Mouse (Mus musculus) limb, embryonic 12.5 days (tissue): ENCODE data around the gene Iqgap3. TPM values are rescaled to one million over a fixed set of nuclear protein-coding genes. Genes with fewer than 3 reads are reported as not detected.

Experiments
- ATAC-seq: fragments of 200-750 bp; cut with Nextera tagmentation; 2 replicates; pipeline ENCODE4 v1.8.0; 2017; ENCODE audit warnings: low read depth, moderate TSS enrichment; ENCODE audit not compliant: insufficient number of reproducible peaks, insufficient read depth, low FRiP score, low TSS enrichment
- H3K27ac ChIP-seq: fragments of 300-500 bp; sonication (generic); 2 replicates; pipeline ENCODE4 v1.5.1; 2016; ENCODE audit warnings: mild to moderate bottlenecking, moderate library complexity
- H3K27me3 ChIP-seq: fragments of 300-500 bp; sonication (generic); 2 replicates; pipeline ENCODE4 v1.6.1; 2016; ENCODE audit warnings: mild to moderate bottlenecking, moderate library complexity
- H3K36me3 ChIP-seq: fragments of 300-500 bp; sonication (generic); 2 replicates; pipeline ENCODE4 v1.6.1; 2016; ENCODE audit warnings: mild to moderate bottlenecking, moderate library complexity
- H3K4me1 ChIP-seq: fragments of 300-500 bp; sonication (generic); replicated peaks from 2 replicates; pipeline ENCODE4 v1.6.1; 2016
- H3K4me2 ChIP-seq: fragments of 300-500 bp; sonication (generic); 2 replicates; pipeline ENCODE4 v1.6.1; 2016; ENCODE audit warnings: mild to moderate bottlenecking, moderate library complexity
- H3K4me3 ChIP-seq: fragments of 300-500 bp; sonication (generic); replicated peaks from 2 replicates; pipeline ENCODE4 v1.5.1; 2016; ENCODE audit warnings: mild to moderate bottlenecking
- H3K9ac ChIP-seq: fragments of 300-500 bp; sonication (generic); replicated peaks from 2 replicates; pipeline ENCODE4 v1.6.1; 2016; ENCODE audit warnings: mild to moderate bottlenecking, moderate library complexity
- H3K9me3 ChIP-seq: fragments of 300-500 bp; sonication (generic); 2 replicates; pipeline ENCODE4 v1.6.1; 2016; ENCODE audit warnings: mild to moderate bottlenecking, moderate library complexity
- WGBS: fragments of 180-500 bp; shearing (Covaris S2); methylation state at CpG from one replicate; pipeline ENCODE4 v1.1.7; 2016; 5-methylcytosine and 5-hydroxymethylcytosine counted together
- polyA plus RNA-seq: library from polyadenylated mRNA; unstranded; fragments of >200 nt; fragmentation: Nextera tagmentation; extraction: Ambion mirVana; gene quantifications from 2 replicates; pipeline ENCODE4 v1.2.1, GENCODE M21; 2016

Iqgap3 gene
- polyA plus RNA-seq, 1 experiment from 2014 or later: 24.3 TPM

DNA sequence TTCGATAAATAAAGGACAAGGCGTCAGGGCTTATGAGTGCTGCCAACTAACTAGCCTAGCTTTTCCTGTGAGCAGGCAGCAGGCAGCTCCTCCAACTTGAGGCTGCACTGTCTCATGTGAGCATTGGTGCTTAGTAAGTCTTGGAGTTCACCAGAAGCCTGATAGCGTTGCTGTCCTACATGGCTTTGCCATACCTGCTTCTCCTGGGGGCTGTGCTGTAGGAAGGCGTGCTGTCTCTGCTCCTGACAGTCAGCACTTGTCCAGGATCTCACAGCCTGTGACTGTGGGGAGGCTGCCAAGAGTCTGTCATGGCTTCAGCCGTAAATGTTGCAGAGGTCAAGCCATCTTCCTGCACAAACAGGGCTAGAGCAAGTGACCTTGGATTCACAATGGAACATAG, 84.3 kb downstream of the Iqgap3 start:
- peaks cover 97% of the 10 kb centered on the region for H3K36me3 ChIP-seq
- H3K4me1 ChIP-seq: no peaks in the 10 kb centered on the region
- no peaks in the 10 kb centered on the region for H3K27me3 ChIP-seq
- no peak overlapping the region for H3K4me2 ChIP-seq
- no peak overlapping the region for H3K9ac ChIP-seq
- no peak overlapping the region for H3K4me3 ChIP-seq
- WGBS: 89% methylated on average over 5 of the region's 5 CpGs
- H3K27ac ChIP-seq: no peak overlapping the region
- no peaks in the 10 kb centered on the region for H3K9me3 ChIP-seq
- ATAC-seq: no peak

DNA sequence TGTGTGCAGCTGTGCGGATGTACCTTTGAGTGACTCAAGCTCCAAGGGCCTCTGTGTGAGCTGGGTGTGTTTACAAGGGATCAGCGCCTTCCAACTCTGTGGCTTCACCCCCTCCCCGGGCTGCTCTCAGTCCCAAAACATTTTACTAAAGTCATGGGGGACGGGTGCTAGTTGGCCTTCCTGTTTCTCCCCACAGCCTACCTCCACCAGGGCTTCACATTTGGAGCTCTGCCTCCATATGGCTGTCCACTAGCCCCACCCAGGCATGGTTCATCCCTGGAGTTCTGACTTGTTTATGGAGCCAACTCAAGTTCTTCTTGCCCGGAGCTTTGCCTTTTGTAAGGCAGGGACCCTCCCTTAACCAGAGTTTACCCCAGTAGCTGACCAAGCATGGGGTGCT, 88.6 kb downstream of the Iqgap3 start:
- H3K9ac ChIP-seq: no peak overlapping the region
- no peaks in the 10 kb centered on the region for H3K9me3 ChIP-seq
- H3K4me3 ChIP-seq: no peak overlapping the region
- no peaks in the 10 kb centered on the region for H3K27me3 ChIP-seq
- H3K4me1 ChIP-seq: no peaks in the 10 kb centered on the region
- WGBS: 86% methylated on average over 5 of the region's 5 CpGs
- no peak overlapping the region for H3K27ac ChIP-seq
- no peak for ATAC-seq
- H3K4me2 ChIP-seq: no peak overlapping the region
- peaks cover 93% of the 10 kb centered on the region for H3K36me3 ChIP-seq

Other genes starting within 250 kb of the Iqgap3 start
- gene Sh2d2a, start 235.2 kb upstream of the Iqgap3 start, polyA plus RNA-seq: not detected in 2 replicates
- gene Prcc, start 196.4 kb upstream of the Iqgap3 start, polyA plus RNA-seq: 15.8 and 16.2 TPM in 2 replicates
- 286 and 294 TPM in 2 replicates for gene Hdgf, start 175.7 kb upstream of the Iqgap3 start, polyA plus RNA-seq
- 80.4 and 85.9 TPM in 2 replicates for gene Mrpl24, start 162.5 kb upstream of the Iqgap3 start, polyA plus RNA-seq
- gene Isg20l2, start 151.7 kb upstream of the Iqgap3 start, polyA plus RNA-seq: 83.2 and 86.4 TPM in 2 replicates
- gene Rrnad1, start 151.3 kb upstream of the Iqgap3 start, polyA plus RNA-seq: 22.4 and 26.5 TPM in 2 replicates
- 614 and 667 TPM in 2 replicates for gene Crabp2, start 133.3 kb upstream of the Iqgap3 start, polyA plus RNA-seq
- gene Nes, start 110.9 kb upstream of the Iqgap3 start, polyA plus RNA-seq: 29.4 and 32.5 TPM in 2 replicates
- gene Bcan, start 81.7 kb upstream of the Iqgap3 start, polyA plus RNA-seq: 0.13 and 0.65 TPM in 2 replicates
- 0.10 and 0.12 TPM in 2 replicates for gene Hapln2, start 54.4 kb upstream of the Iqgap3 start, polyA plus RNA-seq
- 30.8 and 31.1 TPM in 2 replicates for gene Gpatch4, start 38.9 kb upstream of the Iqgap3 start, polyA plus RNA-seq
- 179 and 185 TPM in 2 replicates for gene Naxe, start 23.5 kb upstream of the Iqgap3 start, polyA plus RNA-seq
- not detected in 2 replicates for gene Ttc24, start 3.7 kb upstream of the Iqgap3 start, polyA plus RNA-seq
- gene Mef2d, start 60.4 kb downstream of the Iqgap3 start, polyA plus RNA-seq: 12.1 and 14.3 TPM in 2 replicates
- 1.3 TPM in 2 replicates for gene Rhbg, start 172.7 kb downstream of the Iqgap3 start, polyA plus RNA-seq
- 0.25 TPM in 1 of 2 replicates, not detected in the other for gene Gm38392, start 205.2 kb downstream of the Iqgap3 start, polyA plus RNA-seq
- gene Tsacc, start 215.0 kb downstream of the Iqgap3 start, polyA plus RNA-seq: 13.5 and 14.3 TPM in 2 replicates
- 642 and 647 TPM in 2 replicates for gene Cct3, start 215.1 kb downstream of the Iqgap3 start, polyA plus RNA-seq
- gene Glmp, start 243.1 kb downstream of the Iqgap3 start, polyA plus RNA-seq: 143 and 164 TPM in 2 replicates